Mouse (Mus musculus) liver, embryonic 16.5 days (tissue): ENCODE data around the gene Apmap. TPM values are rescaled to one million over a fixed set of nuclear protein-coding genes. Genes with fewer than 3 reads are reported as not detected.
"Not testable (repeated sequence)": the region's sequence is repeated elsewhere in the genome, so short reads cannot be mapped to it uniquely, and the experiment has no call there.

ENCODE experiments used
- ATAC-seq: fragments of 200-750 bp; cut with Nextera tagmentation; 2 replicates; pipeline ENCODE4 v1.8.0; 2017; ENCODE audit warnings: low read depth, mild to moderate bottlenecking, moderate number of reproducible peaks, moderate library complexity
- H3K27ac ChIP-seq: fragments of 300-500 bp; sonication (generic); 2 replicates; pipeline ENCODE4 v1.5.1; 2014; ENCODE audit warnings: mild to moderate bottlenecking, low read length
- H3K27me3 ChIP-seq: fragments of 300-500 bp; sonication (generic); 2 replicates; pipeline ENCODE4 v1.6.1; 2014; ENCODE audit warnings: low read depth, low read length, mixed read lengths; ENCODE audit not compliant: control insufficient read depth, insufficient read depth
- H3K36me3 ChIP-seq: fragments of 300-500 bp; sonication (generic); 2 replicates; pipeline ENCODE4 v1.6.1; 2014; ENCODE audit warnings: mild to moderate bottlenecking; ENCODE audit not compliant: control insufficient read depth, insufficient read depth
- H3K4me1 ChIP-seq: fragments of 300-500 bp; sonication (generic); 2 replicates; pipeline ENCODE4 v1.6.1; 2014; ENCODE audit warnings: low read depth, low read length, mixed read lengths; ENCODE audit not compliant: control insufficient read depth
- H3K4me2 ChIP-seq: fragments of 300-500 bp; sonication (generic); 2 replicates; pipeline ENCODE4 v1.6.1; 2014; ENCODE audit warnings: low read depth, low read length, mixed read lengths
- H3K4me3 ChIP-seq: fragments of 300-500 bp; sonication (generic); 2 replicates; pipeline ENCODE4 v1.5.1; 2014; ENCODE audit warnings: low read depth, mild to moderate bottlenecking, low read length
- H3K9ac ChIP-seq: fragments of 300-500 bp; sonication (generic); 2 replicates; pipeline ENCODE4 v1.6.1; 2014; ENCODE audit warnings: low read depth, low read length
- H3K9me3 ChIP-seq: fragments of 300-500 bp; sonication (generic); replicated peaks from 2 replicates; pipeline ENCODE4 v1.6.1; 2016; ENCODE audit warnings: low read length; ENCODE audit not compliant: control insufficient read depth
- WGBS: fragments of 180-500 bp; shearing (Covaris S2); extraction: QIAGEN DNeasy Blood & Tissue Kit; methylation state at CpG from one replicate; pipeline ENCODE4 v1.1.7; 2014; ENCODE audit not compliant: insufficient replicate concordance; 5-methylcytosine and 5-hydroxymethylcytosine counted together
- polyA plus RNA-seq: library from polyadenylated mRNA; unstranded; fragments of >200 nt; fragmentation: Nextera tagmentation; extraction: Ambion mirVana; gene quantifications from 2 replicates; pipeline ENCODE4 v1.2.1, GENCODE M21; 2015

Gene Apmap
- polyA plus RNA-seq, 1 experiment from 2014 or later, result 29.2 TPM

- no peaks in the 10 kb centered on the region for H3K36me3 ChIP-seq
- no peaks in the 10 kb centered on the region for H3K9me3 ChIP-seq
- no peak within 1 kb of the TSS for H3K9ac ChIP-seq
- WGBS, result 20% methylated on average over 11 of the region's 11 CpGs
- H3K4me1 ChIP-seq, result no peaks in the 10 kb centered on the region; the same call in 1 of the 2 replicates
- ATAC-seq, result peak; percentile 22
- no peak within 1 kb of the TSS for H3K27ac ChIP-seq
- H3K4me2 ChIP-seq, result no peak within 1 kb of the TSS; the same call in 1 of the 2 replicates
- H3K27me3 ChIP-seq, result no peaks in the 10 kb centered on the region
- no peak within 1 kb of the TSS for H3K4me3 ChIP-seq
Observed at GRCm38 (mm10) chr2:150569847-150570590, 38.3 kb downstream of the Apmap start, which contains the start of gene Cst7. TSS of gene Cst7 (plus strand) at chr2:150570415.

GRCm38 (mm10) chr2:150567051-150567450 lies 41.3 kb downstream of the Apmap start:
- no peak overlapping the region for H3K4me2 ChIP-seq
- no peak overlapping the region for H3K9ac ChIP-seq
- H3K4me1 ChIP-seq, result no peaks in the 10 kb centered on the region; the same call in 1 of the 2 replicates
- no peaks in the 10 kb centered on the region for H3K27me3 ChIP-seq
- no peak overlapping the region for H3K27ac ChIP-seq
- no peak for ATAC-seq
- 22% methylated on average over 2 of the region's 2 CpGs for WGBS
- H3K9me3 ChIP-seq, result no peaks in the 10 kb centered on the region
- no peaks in the 10 kb centered on the region for H3K36me3 ChIP-seq
- H3K4me3 ChIP-seq, result no peak overlapping the region

- no peaks in the 10 kb centered on the region for H3K27me3 ChIP-seq
- H3K9ac ChIP-seq, result no peak overlapping the region
- H3K27ac ChIP-seq, result no peak overlapping the region
- no peaks in the 10 kb centered on the region for H3K36me3 ChIP-seq
- no peak overlapping the region for H3K4me2 ChIP-seq
- H3K9me3 ChIP-seq, result no peaks in the 10 kb centered on the region
- no peaks in the 10 kb centered on the region for H3K4me1 ChIP-seq
- WGBS, result 35% methylated on average over 3 of the region's 3 CpGs
- no peak for ATAC-seq
- H3K4me3 ChIP-seq, result no peak overlapping the region
Observed at GRCm38 (mm10) chr2:150558568-150558967, 49.8 kb downstream of the Apmap start.

GRCm38 (mm10) chr2:150549576-150549975 lies 58.8 kb downstream of the Apmap start:
- not testable (repeated sequence) for H3K4me1 ChIP-seq, H3K9me3 ChIP-seq, H3K9ac ChIP-seq, ATAC-seq, H3K27me3 ChIP-seq, H3K36me3 ChIP-seq, H3K27ac ChIP-seq, H3K4me3 ChIP-seq, H3K4me2 ChIP-seq
- 45% methylated on average over 10 of the region's 10 CpGs for WGBS

Other genes with a start within 250 kb of the Apmap start
- gene 3300002I08Rik, start 245.8 kb downstream of the Apmap start, polyA plus RNA-seq, result 0.59 and 1.1 TPM in 2 replicates
- 0.93 and 1.4 TPM in 2 replicates for gene Zfp442, start 157.1 kb downstream of the Apmap start, polyA plus RNA-seq
- gene Zfp345, start 123.5 kb downstream of the Apmap start, polyA plus RNA-seq, result not detected in 2 replicates
- 7.6 and 8.3 TPM in 2 replicates for gene Cst7, start 38.2 kb downstream of the Apmap start, polyA plus RNA-seq
- 49.9 and 56.3 TPM in 2 replicates for gene Acss1, start 59.9 kb upstream of the Apmap start, polyA plus RNA-seq
- gene Vsx1, start 80.8 kb upstream of the Apmap start, polyA plus RNA-seq, result not detected in 2 replicates
- gene Entpd6, start 140.5 kb upstream of the Apmap start, polyA plus RNA-seq, result 11.0 and 12.2 TPM in 2 replicates
- 29.5 and 31.3 TPM in 2 replicates for gene Pygb, start 178.2 kb upstream of the Apmap start, polyA plus RNA-seq